Mouse (Mus musculus): ENCODE results near the gene Inhbe. TPM values are rescaled to one million over a fixed set of nuclear protein-coding genes. Genes with fewer than 3 reads are reported as not detected.
A peak's percentile ranks its signal among the peaks of the same experiment; 100 is the strongest.

The Inhbe gene
- total RNA-seq, 2 experiments from 2014 or later, result 0.02 TPM; not detected in 1

DNA sequence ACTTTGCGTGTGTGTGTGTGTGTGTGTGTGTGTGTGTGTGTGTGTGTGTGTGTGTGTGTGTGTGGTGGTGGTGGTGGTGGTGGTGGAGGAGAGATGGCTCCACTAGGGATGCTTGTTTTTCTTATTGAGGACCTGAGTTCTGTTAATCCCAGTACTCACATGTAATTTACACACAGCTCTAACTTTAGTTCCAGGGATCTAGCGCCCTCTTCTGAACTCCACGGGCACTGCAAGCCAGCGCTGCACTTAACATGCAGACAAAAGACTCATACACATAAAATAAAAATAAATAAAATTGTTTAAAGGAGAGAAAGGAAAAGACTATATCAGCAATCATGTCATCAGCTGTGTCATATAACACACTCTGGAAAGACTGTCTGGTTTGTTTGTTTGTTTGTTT, 5.3 kb downstream of the Inhbe start:
- peak; percentile 44; the same call in 1 of the 2 replicates for ATAC-seq (replicated peaks; ENCODE audit: poor library complexity)

GRCm38 (mm10) chr10:127346173-127346572, 8.0 kb downstream of the Inhbe start:
- ATAC-seq (replicated peaks; ENCODE audit: poor library complexity), result no peak

GRCm38 (mm10) chr10:127343029-127343428, 11.2 kb downstream of the Inhbe start:
- no peak for ATAC-seq (replicated peaks; ENCODE audit: poor library complexity)

GRCm38 (mm10) chr10:127341891-127342639, 12.1 kb downstream of the Inhbe start, which contains the start of gene Gli1:
Gene Gli1, minus strand, starts transcription at chr10:127341974.
- ATAC-seq (replicated peaks; ENCODE audit: poor library complexity), result peak; percentile 72

GRCm38 (mm10) chr10:127341360-127341690, 12.9 kb downstream of the Inhbe start:
- ATAC-seq (replicated peaks; ENCODE audit: poor library complexity), result no peak

DNA sequence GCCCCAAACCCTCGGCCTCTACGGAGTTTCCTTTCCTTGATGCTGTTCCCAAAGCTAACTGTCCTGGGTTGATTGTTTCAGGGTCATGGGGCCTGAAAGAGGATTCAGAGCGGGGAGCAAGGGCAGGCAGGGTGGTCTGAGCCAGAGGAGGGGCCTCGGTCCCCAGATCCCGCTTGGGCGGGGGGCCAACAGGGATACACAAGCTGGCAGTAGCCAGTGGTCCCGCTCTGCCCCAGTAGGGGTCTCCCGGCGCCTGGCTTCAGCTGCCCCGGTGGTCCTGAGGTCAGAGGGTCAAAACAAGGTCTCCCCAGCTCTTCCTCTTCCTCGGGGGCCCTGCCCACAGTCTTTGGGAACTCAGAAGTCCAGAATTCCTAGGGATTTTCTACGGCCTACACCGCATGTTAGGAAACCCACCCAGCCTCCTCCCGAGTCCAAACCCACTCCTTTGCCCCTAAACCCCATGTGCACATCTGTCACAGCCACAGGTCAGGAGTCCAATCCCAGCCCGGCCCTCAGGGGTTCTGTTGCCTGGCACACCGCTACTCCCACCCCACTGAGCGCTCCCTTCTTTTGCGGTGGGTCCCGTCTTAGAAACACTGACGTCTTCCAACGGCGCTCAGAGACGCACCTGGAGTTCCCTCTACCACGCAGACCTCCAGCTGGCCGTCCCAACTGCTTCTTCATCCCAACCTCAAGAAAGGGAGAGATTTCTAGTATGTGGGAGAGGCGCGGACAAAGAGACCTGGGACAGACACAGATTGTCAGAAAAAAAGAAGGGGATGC, 13.4 kb downstream of the Inhbe start:
- ATAC-seq (replicated peaks; ENCODE audit: poor library complexity), result no peak

- ATAC-seq (replicated peaks; ENCODE audit: poor library complexity), result no peak
Measured at GRCm38 (mm10) chr10:127339683-127340576, 14.3 kb downstream of the Inhbe start.

- peak; percentile 87 for ATAC-seq (replicated peaks; ENCODE audit: poor library complexity)
Measured at GRCm38 (mm10) chr10:127338930-127339682, 15.1 kb downstream of the Inhbe start.

DNA sequence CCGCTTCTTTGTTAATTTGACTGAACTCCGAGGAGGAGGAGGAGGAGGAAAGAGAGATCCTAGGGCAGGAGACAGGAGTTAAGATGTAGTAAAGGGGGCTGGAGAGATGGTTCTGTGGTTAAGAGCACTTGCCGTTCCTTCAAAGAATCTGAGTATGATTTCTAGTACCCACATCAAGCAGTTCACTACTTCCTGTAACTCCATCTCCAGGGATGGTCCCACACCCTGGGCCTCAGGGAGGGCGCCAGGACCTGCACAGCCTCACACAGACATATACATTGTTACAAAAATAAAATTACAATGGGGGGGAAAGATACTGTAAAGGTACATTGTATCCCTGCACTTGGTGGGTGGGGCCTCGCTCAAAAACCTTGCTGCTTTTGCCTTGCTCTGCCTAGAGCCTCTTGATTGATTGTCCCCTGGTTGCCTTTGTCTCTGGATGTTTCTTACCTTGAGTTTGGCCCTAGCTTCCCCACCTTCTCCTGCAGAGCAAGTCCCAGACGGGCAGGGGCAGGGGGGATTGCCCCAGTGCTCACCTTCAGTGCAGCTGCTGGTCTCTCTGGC, 16.6 kb downstream of the Inhbe start:
- ATAC-seq (replicated peaks; ENCODE audit: poor library complexity), result no peak

- ATAC-seq (replicated peaks; ENCODE audit: poor library complexity), result no peak
Measured at GRCm38 (mm10) chr10:127336952-127337351, 17.3 kb downstream of the Inhbe start.

GRCm38 (mm10) chr10:127335271-127335670, 18.9 kb downstream of the Inhbe start:
- ATAC-seq (replicated peaks; ENCODE audit: poor library complexity), result no peak

GRCm38 (mm10) chr10:127333152-127333551, 21.1 kb downstream of the Inhbe start:
- peak; percentile 62 for ATAC-seq (replicated peaks; ENCODE audit: poor library complexity)

DNA sequence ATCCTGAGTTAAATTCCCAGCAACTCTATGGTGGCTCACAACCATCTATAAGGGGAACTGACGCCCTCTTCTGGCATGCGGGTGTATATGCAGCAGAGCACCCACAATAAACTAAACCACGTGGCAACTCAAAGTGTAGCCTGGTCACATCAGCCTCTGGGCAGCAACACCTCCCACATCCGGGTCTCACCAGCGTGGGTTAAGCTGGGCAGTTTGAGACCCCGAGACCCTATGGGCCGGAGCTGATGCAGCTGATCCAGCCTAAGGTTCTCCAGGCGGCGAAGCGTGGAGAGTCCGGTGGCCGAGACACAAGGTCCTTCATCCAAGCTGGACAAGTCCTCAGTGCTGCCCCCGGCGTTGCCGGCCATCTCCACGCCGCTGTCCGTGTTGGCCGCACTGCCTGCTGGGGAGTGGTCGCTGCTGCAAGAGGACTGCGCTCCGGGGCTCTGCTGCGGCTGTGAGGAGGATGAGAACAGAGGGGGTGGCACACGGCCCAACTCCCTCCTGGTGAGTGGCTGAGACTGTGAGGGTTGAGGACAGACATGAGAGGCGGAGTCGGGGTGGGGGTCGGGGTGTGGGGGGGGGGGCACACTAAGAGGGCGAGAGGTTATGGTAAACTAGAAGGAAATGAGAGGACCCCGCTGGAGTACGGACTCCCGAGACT, 21.9 kb downstream of the Inhbe start:
- peak; percentile 63 for ATAC-seq (replicated peaks; ENCODE audit: poor library complexity)

- no peak for ATAC-seq (replicated peaks; ENCODE audit: poor library complexity)
Measured at GRCm38 (mm10) chr10:127330212-127330611, 24.0 kb downstream of the Inhbe start.

DNA sequence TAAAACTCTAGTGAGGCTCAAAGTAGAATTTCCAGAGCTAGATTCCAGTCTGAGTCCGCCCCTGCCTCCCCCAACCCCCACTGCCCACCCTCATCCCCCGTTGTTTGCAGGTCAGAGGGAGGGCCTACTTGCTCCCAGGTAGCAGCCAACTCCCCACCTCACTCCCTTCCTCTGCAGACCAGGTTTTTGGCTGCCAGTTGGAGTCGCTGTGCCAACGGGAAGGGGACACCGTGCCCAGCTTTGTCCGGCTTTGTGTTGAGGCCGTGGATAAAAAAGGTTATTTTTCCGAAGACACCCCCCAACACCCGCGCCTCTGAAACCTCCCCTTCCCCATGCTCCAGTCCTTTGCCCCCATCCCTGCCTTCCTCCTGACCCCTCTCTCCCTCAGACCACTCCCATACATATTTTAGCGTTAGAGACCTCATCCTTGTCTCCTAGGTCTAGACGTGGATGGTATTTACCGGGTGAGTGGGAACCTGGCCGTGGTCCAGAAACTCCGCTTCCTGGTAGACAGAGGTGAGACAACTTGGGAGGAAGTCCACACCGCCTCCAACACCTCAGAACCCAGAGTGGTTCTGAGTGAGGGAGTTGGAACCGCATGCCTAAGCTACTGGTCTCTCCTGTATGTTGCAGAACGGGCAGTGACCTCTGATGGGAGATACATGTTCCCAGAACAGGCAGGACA, 26.6 kb downstream of the Inhbe start:
- ATAC-seq (replicated peaks; ENCODE audit: poor library complexity), result no peak

- ATAC-seq (replicated peaks; ENCODE audit: poor library complexity), result no peak
Measured at GRCm38 (mm10) chr10:127326828-127327227, 27.4 kb downstream of the Inhbe start.

DNA sequence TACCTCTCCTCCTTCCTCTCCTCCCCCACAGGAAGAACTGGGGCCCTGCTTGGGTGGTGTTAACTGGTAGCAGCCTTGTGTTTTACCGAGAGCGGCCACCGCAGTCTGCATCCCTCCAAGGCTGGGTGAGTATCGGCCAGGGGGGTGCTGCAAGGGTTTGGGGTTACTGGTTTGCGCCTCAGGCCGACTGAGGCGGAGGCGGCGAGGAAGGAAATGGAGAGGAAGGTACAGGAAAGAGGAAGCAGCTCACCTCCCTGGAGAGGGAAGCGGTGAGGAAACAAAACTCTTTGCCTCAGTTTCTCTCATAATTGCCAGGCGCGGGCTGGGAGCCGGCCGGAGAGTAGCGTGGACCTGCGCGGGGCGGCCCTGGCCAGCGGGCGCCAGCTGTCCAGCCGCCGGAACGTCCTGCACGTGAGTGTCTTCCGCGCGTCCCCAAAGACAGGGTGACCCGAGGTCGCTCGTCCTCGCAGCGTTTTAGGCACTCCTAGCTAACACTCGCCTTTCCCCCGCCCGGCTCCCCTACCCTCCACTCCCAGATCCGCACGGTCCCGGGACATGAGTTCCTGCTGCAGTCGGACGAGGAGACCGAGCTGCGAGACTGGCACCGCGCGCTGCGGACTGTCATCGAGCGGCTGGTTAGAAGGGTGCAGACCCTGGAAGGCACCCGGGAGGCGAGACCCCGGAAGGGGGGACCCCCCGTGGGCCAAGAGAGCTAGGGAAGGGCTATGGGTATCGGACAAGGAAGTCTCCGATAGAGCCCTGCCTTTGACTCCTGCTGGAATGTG, 28.0 kb downstream of the Inhbe start:
- peak; percentile 12 for ATAC-seq (replicated peaks; ENCODE audit: poor library complexity)

GRCm38 (mm10) chr10:127325454-127326016, 28.7 kb downstream of the Inhbe start:
- ATAC-seq (replicated peaks; ENCODE audit: poor library complexity), result no peak
